Comparison of ENCODE assay signal across 18 mouse cellular contexts in genomic region chr17:45457487-45457886, GRCm38 (mm10). TPM values are rescaled to one million over a fixed set of nuclear protein-coding genes. Genes with fewer than 3 reads are reported as not detected.
DNase-seq lines count a peak whose midpoint lies in the region; ATAC-seq and TF ChIP-seq lines count a peak whose summit lies in the region.
"Had no signal": no experiment of that assay in that cellular context is flagged by ENCODE, and none has a peak within 500 bp of the region (broad histone marks: within the 10 kb centered on the region; RNA-seq: fewer than 3 reads in every experiment).

No protein-coding gene starts in this region.

- in situ Hi-C loops in Patski (cut with MboI; ENCODE audit: low pct_unique_long_range_greater_than_20kb), result no loop called here

- H3K9ac ChIP-seq in liver, embryonic 11.5 days (ENCODE audit: low read depth, low read length), result no peak overlapping the region
- H3K9ac ChIP-seq in heart, embryonic 11.5 days (ENCODE audit: low read depth, low read length), result no peak overlapping the region
- H3K9ac ChIP-seq: heart, embryonic 12.5 days; neural tube, embryonic 15.5 days had no signal

- H3K36me3 ChIP-seq in liver, embryonic 11.5 days (ENCODE audit: control insufficient read depth, insufficient read depth, low read length), result no peaks in the 10 kb centered on the region
- peaks cover 50% of the 10 kb centered on the region for H3K36me3 ChIP-seq in E14TG2a.4 (ENCODE audit: insufficient read depth, low read length)
- H3K36me3 ChIP-seq in heart, embryonic 11.5 days (ENCODE audit: control insufficient read depth, insufficient read depth, low read length), result no peaks in the 10 kb centered on the region
- H3K36me3 ChIP-seq: heart, embryonic 12.5 days; neural tube, embryonic 15.5 days had no signal

- CTCF ChIA-PET in Patski (lab: Charles Lee), result no interaction called here

- H3K27me3 ChIP-seq in liver, embryonic 11.5 days (replicated peaks; ENCODE audit: control insufficient read depth, insufficient read depth, low read length), result no peaks in the 10 kb centered on the region
- no peaks in the 10 kb centered on the region for H3K27me3 ChIP-seq in E14TG2a.4 (ENCODE audit: insufficient read depth, low read length)
- no peaks in the 10 kb centered on the region for H3K27me3 ChIP-seq in Patski
- H3K27me3 ChIP-seq in heart, embryonic 11.5 days (ENCODE audit: control insufficient read depth, insufficient read depth, low read length), result no peaks in the 10 kb centered on the region
- H3K27me3 ChIP-seq: heart, embryonic 12.5 days; megakaryocyte, embryonic 14.5 days; neural tube, embryonic 15.5 days had no signal

- no peaks in the 10 kb centered on the region for H3K4me1 ChIP-seq in liver, embryonic 11.5 days (replicated peaks; ENCODE audit: control insufficient read depth, insufficient read depth, low read length)
- peaks cover 83% of the 10 kb centered on the region for H3K4me1 ChIP-seq in E14TG2a.4 (replicated peaks; ENCODE audit: low read depth, low read length)
- no peaks in the 10 kb centered on the region for H3K4me1 ChIP-seq in heart, embryonic 11.5 days (ENCODE audit: control insufficient read depth, insufficient read depth, low read length)
- H3K4me1 ChIP-seq: heart, embryonic 12.5 days had no signal

- no peak overlapping the region for H3K4me3 ChIP-seq in liver, embryonic 11.5 days (ENCODE audit: low read depth, low read length)
- peak overlapping the region; percentile 79 for H3K4me3 ChIP-seq in E14TG2a.4 (replicated peaks; ENCODE audit: low read length)
- H3K4me3 ChIP-seq in heart, embryonic 11.5 days (ENCODE audit: low read depth, low read length), result no peak overlapping the region
- H3K4me3 ChIP-seq: heart, embryonic 12.5 days; neural tube, embryonic 15.5 days had no signal

- no peak overlapping the region for H3K4me2 ChIP-seq in liver, embryonic 11.5 days
- H3K4me2 ChIP-seq in heart, embryonic 11.5 days, result no peak overlapping the region
- H3K4me2 ChIP-seq: heart, embryonic 12.5 days had no signal

- no peak for ATAC-seq in liver, embryonic 11.5 days (replicated peaks; ENCODE audit: low FRiP score)
- no peak for ATAC-seq in Patski
- ATAC-seq in heart, embryonic 11.5 days (replicated peaks; ENCODE audit: insufficient number of reproducible peaks, low FRiP score, low TSS enrichment), result no peak
- ATAC-seq: intestine, embryonic 16.5 days; lung, postnatal 0 days had no signal

- WGBS in liver, embryonic 11.5 days, result 84% methylated on average over 5 of the region's 5 CpGs
- WGBS in heart, embryonic 11.5 days (ENCODE audit: insufficient replicate concordance), result 79% methylated on average over 5 of the region's 5 CpGs

- H3K27ac ChIP-seq in liver, embryonic 11.5 days (ENCODE audit: low read depth, low read length), result no peak overlapping the region
- no peak overlapping the region for H3K27ac ChIP-seq in heart, embryonic 11.5 days (ENCODE audit: low read depth, low read length)

- H3K9me3 ChIP-seq in liver, embryonic 11.5 days (ENCODE audit: control insufficient read depth, low read length), result no peaks in the 10 kb centered on the region
- no peaks in the 10 kb centered on the region for H3K9me3 ChIP-seq in E14TG2a.4 (ENCODE audit: low read length)
- no peaks in the 10 kb centered on the region for H3K9me3 ChIP-seq in heart, embryonic 11.5 days (replicated peaks; ENCODE audit: control insufficient read depth, low read length)
- H3K9me3 ChIP-seq: heart, embryonic 12.5 days; megakaryocyte, embryonic 14.5 days; neural tube, embryonic 15.5 days had no signal

- DNase-seq in liver (peak; percentile 42), Patski (ENCODE audit: low read depth, low spot score) (no peak)
- no peak for DNase-seq in liver, embryonic 11.5 days (ENCODE audit: low spot score)
- DNase-seq in induced T-regulatory cell, adult 2 months (ENCODE audit: low read depth), result peak; percentile 39
- DNase-seq in lung, postnatal 14 days, result no peak
- DNase-seq: cerebellum, adult 2 months; heart, postnatal 36 days; kidney, postnatal 25 days; retina, postnatal 1 day had no signal

- POLR2A ChIA-PET in Patski (lab: Charles Lee), result no interaction called here

- TF ChIP-seq CTCF in E14TG2a.4 (conservative IDR thresholded peaks at IDR 0.05; ENCODE audit: low read length) (peak; percentile 83), Patski (IDR thresholded peaks at IDR 0.05) (peak; percentile 41)

RNA-seq across cellular contexts. Expression of gene Spats1, which starts 17.7 kb away (rescaled TPM):
- 0.14 and 0.40 TPM in 2 replicates for polyA plus RNA-seq in liver, embryonic 11.5 days (2014; fragmentation: Nextera tagmentation; extraction: Ambion mirVana)
- 0.51 TPM for polyA plus RNA-seq in Patski (2021)
- polyA plus RNA-seq in heart, embryonic 11.5 days (2014; fragmentation: Nextera tagmentation; extraction: Ambion mirVana), result 0.86 and 1.2 TPM in 2 replicates
- polyA plus RNA-seq: liver, adult 2 months; small intestine, adult 2 months had no signal

RNA-seq across cellular contexts. Expression of gene Cdc5l, which starts 23.9 kb away (rescaled TPM):
- polyA plus RNA-seq in liver, embryonic 11.5 days (2014; fragmentation: Nextera tagmentation; extraction: Ambion mirVana), result 62.1 and 68.1 TPM in 2 replicates
- polyA plus RNA-seq in Patski (2021), result 59.8 TPM
- polyA plus RNA-seq in heart, embryonic 11.5 days (2014; fragmentation: Nextera tagmentation; extraction: Ambion mirVana), result 57.5 and 59.4 TPM in 2 replicates

RNA-seq across cellular contexts. Expression of gene Aars2, which starts 49.2 kb away (rescaled TPM):
- 19.4 and 19.7 TPM in 2 replicates for polyA plus RNA-seq in liver, embryonic 11.5 days (2014; fragmentation: Nextera tagmentation; extraction: Ambion mirVana)
- 17.2 TPM for polyA plus RNA-seq in Patski (2021)
- 12.1 and 18.5 TPM in 2 replicates for polyA plus RNA-seq in heart, embryonic 11.5 days (2014; fragmentation: Nextera tagmentation; extraction: Ambion mirVana)

Comparison
In these comparisons a context has a peak if more than half of its experiments do, and no peak if none do; other contexts are left out.
1. DNase-seq: peak in liver (single experiment) and induced T-regulatory cell, adult 2 months (single experiment); none in liver, embryonic 11.5 days (single experiment), Patski (single experiment) and lung, postnatal 14 days (single experiment).